Mouse (Mus musculus) C2C12 (cell line): Measurements from ENCODE around the gene Bscl2.

Source experiments
- CTCF ChIP-seq: IDR thresholded peaks from one replicate; pipeline ENCODE4 v1.5.1; 2011; ENCODE audit not compliant: control insufficient read depth, insufficient read depth, insufficient read length
- MAX ChIP-seq: IDR thresholded peaks from one replicate; pipeline ENCODE4 v1.6.1; 2011; ENCODE audit warnings: mild to moderate bottlenecking, control low read depth
- USF1 ChIP-seq: IDR thresholded peaks from one replicate; pipeline ENCODE4 v1.6.1; 2011; ENCODE audit warnings: low read depth, mild to moderate bottlenecking, control low read depth, moderate library complexity

DNA sequence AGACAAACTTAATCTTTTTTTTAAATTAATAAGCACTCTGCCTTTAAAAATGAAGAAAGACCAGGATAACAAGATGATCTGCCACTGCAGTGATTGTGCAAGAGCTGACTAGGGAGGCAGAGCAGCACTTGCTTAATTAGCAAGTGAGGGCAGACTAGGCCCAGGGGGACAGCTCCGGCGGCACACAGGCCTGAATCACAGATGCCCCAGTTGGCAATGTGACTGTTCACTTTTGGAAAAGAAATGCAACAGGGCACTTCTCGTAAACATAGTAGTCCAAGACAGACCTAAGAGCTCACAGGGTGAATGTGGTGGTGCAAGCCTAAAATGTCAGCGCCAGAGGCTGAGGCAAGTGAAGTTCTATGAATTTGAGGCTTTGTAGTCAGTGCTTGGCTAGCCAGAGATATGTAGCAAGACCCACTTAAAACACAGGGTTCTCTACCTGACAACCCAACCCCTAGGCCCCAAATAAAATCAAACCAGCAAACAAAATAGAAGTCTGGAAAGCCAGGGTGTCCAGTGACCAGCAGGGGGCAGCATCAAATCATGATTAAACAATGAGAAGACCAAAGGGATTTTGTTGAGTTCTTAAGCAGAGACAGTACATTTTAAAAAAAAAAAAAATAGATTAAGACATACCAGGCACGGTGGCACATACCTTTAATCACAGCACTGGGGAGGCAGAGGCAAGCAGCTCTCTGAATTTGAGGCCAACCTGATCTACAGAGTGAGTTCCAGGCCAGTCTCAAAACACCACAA is 7.3 kb downstream of the Bscl2 start:
- TF ChIP-seq CTCF, result no peak
- no peak for TF ChIP-seq MAX
- no peak for TF ChIP-seq USF1
